Mouse (Mus musculus) intestine, embryonic 15.5 days (tissue): ENCODE measurements around the gene Gal3st4. TPM values are rescaled to one million over a fixed set of nuclear protein-coding genes. Genes with fewer than 3 reads are reported as not detected.

Experiments
- ATAC-seq: fragments of 200-750 bp; cut with Nextera tagmentation; 2 replicates; pipeline ENCODE4 v1.8.0; 2017; ENCODE audit warnings: moderate TSS enrichment, moderate library complexity
- H3K27ac ChIP-seq: fragments of 300-500 bp; sonication (generic); 2 replicates; pipeline ENCODE4 v1.5.1; 2015; ENCODE audit warnings: mild to moderate bottlenecking, inconsistent platforms
- H3K27me3 ChIP-seq: fragments of 300-500 bp; sonication (generic); replicated peaks from 2 replicates; pipeline ENCODE4 v1.6.1; 2015; ENCODE audit warnings: inconsistent platforms
- H3K36me3 ChIP-seq: fragments of 300-500 bp; sonication (generic); 2 replicates; pipeline ENCODE4 v1.6.1; 2015; ENCODE audit warnings: inconsistent platforms
- H3K4me1 ChIP-seq: fragments of 300-500 bp; sonication (generic); replicated peaks from 2 replicates; pipeline ENCODE4 v1.6.1; 2015; ENCODE audit warnings: inconsistent platforms
- H3K4me2 ChIP-seq: fragments of 300-500 bp; sonication (generic); replicated peaks from 2 replicates; pipeline ENCODE4 v1.6.1; 2015; ENCODE audit warnings: mild to moderate bottlenecking, inconsistent platforms
- H3K4me3 ChIP-seq: fragments of 300-500 bp; sonication (generic); replicated peaks from 2 replicates; pipeline ENCODE4 v1.5.1; 2015; ENCODE audit warnings: inconsistent platforms
- H3K9ac ChIP-seq: fragments of 300-500 bp; sonication (generic); 2 replicates; pipeline ENCODE4 v1.6.1; 2015; ENCODE audit warnings: inconsistent platforms
- H3K9me3 ChIP-seq: fragments of 300-500 bp; sonication (generic); 2 replicates; pipeline ENCODE4 v1.6.1; 2016; ENCODE audit warnings: inconsistent platforms
- WGBS: fragments of 180-500 bp; shearing (Covaris S2); methylation state at CpG from one replicate; pipeline ENCODE4 v1.1.7; 2015; 5-methylcytosine and 5-hydroxymethylcytosine counted together
- polyA plus RNA-seq: library from polyadenylated mRNA; unstranded; fragments of >200 nt; fragmentation: Nextera tagmentation; extraction: Ambion mirVana; gene quantifications from 2 replicates; pipeline ENCODE4 v1.2.1, GENCODE M21; 2015

The Gal3st4 gene
- polyA plus RNA-seq, 1 experiment from 2014 or later, result 1.0 TPM

- Histone ChIP-seq H3K9ac (no peak overlapping the region), H3K4me1 (peaks cover 22% of the 10 kb centered on the region), H3K27ac (no peak overlapping the region), H3K27me3 (no peaks in the 10 kb centered on the region), H3K9me3 (no peaks in the 10 kb centered on the region), H3K36me3 (no peaks in the 10 kb centered on the region), H3K4me3 (peak overlapping the region; percentile 11; the same call in 1 of the 2 replicates), H3K4me2 (peak overlapping the region; percentile 47)
- WGBS, result 34% methylated on average over 41 of the region's 41 CpGs
- no peak for ATAC-seq
Measured at GRCm38 (mm10) chr5:138275216-138276050, 2.8 kb upstream of the Gal3st4 start.

GRCm38 (mm10) chr5:138274186-138274585, 1.5 kb upstream of the Gal3st4 start:
- H3K9ac ChIP-seq, result no peak overlapping the region
- no peaks in the 10 kb centered on the region for H3K9me3 ChIP-seq
- H3K36me3 ChIP-seq, result no peaks in the 10 kb centered on the region
- H3K4me3 ChIP-seq, result no peak overlapping the region
- no peaks in the 10 kb centered on the region for H3K27me3 ChIP-seq
- H3K27ac ChIP-seq, result no peak overlapping the region
- no peak overlapping the region for H3K4me2 ChIP-seq
- H3K4me1 ChIP-seq, result peaks cover 17% of the 10 kb centered on the region; the same call in 1 of the 2 replicates
- 80% methylated on average over 8 of the region's 8 CpGs for WGBS
- no peak for ATAC-seq

- peaks cover 10% of the 10 kb centered on the region; the same call in 1 of the 2 replicates for H3K4me1 ChIP-seq
- no peak overlapping the region for H3K4me3 ChIP-seq
- no peaks in the 10 kb centered on the region for H3K27me3 ChIP-seq
- no peak overlapping the region for H3K4me2 ChIP-seq
- no peak overlapping the region for H3K9ac ChIP-seq
- ATAC-seq, result no peak
- WGBS, result 70% methylated on average over 3 of the region's 3 CpGs
- no peak overlapping the region for H3K27ac ChIP-seq
- H3K9me3 ChIP-seq, result no peaks in the 10 kb centered on the region
- peaks cover 1% of the 10 kb centered on the region; the same call in 1 of the 2 replicates for H3K36me3 ChIP-seq
Measured at GRCm38 (mm10) chr5:138271232-138271631, 1.4 kb downstream of the Gal3st4 start.

- peaks cover 4% of the 10 kb centered on the region for H3K4me1 ChIP-seq
- H3K36me3 ChIP-seq, result peaks cover 3% of the 10 kb centered on the region; the same call in 1 of the 2 replicates
- H3K9me3 ChIP-seq, result no peaks in the 10 kb centered on the region
- ATAC-seq, result no peak
- H3K4me3 ChIP-seq, result no peak overlapping the region
- no peak overlapping the region for H3K27ac ChIP-seq
- no peaks in the 10 kb centered on the region for H3K27me3 ChIP-seq
- no peak overlapping the region for H3K9ac ChIP-seq
- H3K4me2 ChIP-seq, result no peak overlapping the region
- 73% methylated on average over 4 of the region's 4 CpGs for WGBS
Measured at GRCm38 (mm10) chr5:138268980-138269379, 3.7 kb downstream of the Gal3st4 start.

GRCm38 (mm10) chr5:138267114-138267513, 5.5 kb downstream of the Gal3st4 start:
- Histone ChIP-seq H3K27ac (no peak overlapping the region), H3K4me3 (no peak overlapping the region), H3K27me3 (no peaks in the 10 kb centered on the region), H3K4me2 (no peak overlapping the region), H3K36me3 (peaks cover 3% of the 10 kb centered on the region; the same call in 1 of the 2 replicates), H3K9me3 (no peaks in the 10 kb centered on the region), H3K4me1 (peaks cover 17% of the 10 kb centered on the region), H3K9ac (no peak overlapping the region)
- ATAC-seq, result no peak
- 82% methylated on average over 3 of the region's 3 CpGs for WGBS

GRCm38 (mm10) chr5:138265712-138266111, 6.9 kb downstream of the Gal3st4 start:
- H3K9me3 ChIP-seq, result no peaks in the 10 kb centered on the region
- no peak overlapping the region for H3K4me3 ChIP-seq
- WGBS, result 95% methylated on average over 4 of the region's 4 CpGs
- no peak overlapping the region for H3K9ac ChIP-seq
- no peak overlapping the region for H3K4me2 ChIP-seq
- no peak overlapping the region for H3K27ac ChIP-seq
- H3K36me3 ChIP-seq, result peaks cover 11% of the 10 kb centered on the region
- H3K4me1 ChIP-seq, result peaks cover 17% of the 10 kb centered on the region
- no peaks in the 10 kb centered on the region for H3K27me3 ChIP-seq
- ATAC-seq, result no peak

- Histone ChIP-seq H3K27ac (no peak overlapping the region), H3K9me3 (no peaks in the 10 kb centered on the region), H3K4me1 (peaks cover 21% of the 10 kb centered on the region), H3K4me3 (peak overlapping the region; percentile 80), H3K27me3 (no peaks in the 10 kb centered on the region), H3K9ac (peak overlapping the region; percentile 84), H3K36me3 (peaks cover 17% of the 10 kb centered on the region), H3K4me2 (peak overlapping the region; percentile 92)
- ATAC-seq, result no peak
- 12% methylated on average over 6 of the region's 6 CpGs for WGBS
Measured at GRCm38 (mm10) chr5:138264207-138264578, 8.4 kb downstream of the Gal3st4 start.

- H3K4me3 ChIP-seq, result peak within 1 kb of the TSS; percentile 80
- peak within 1 kb of the TSS; percentile 92 for H3K4me2 ChIP-seq
- peak within 1 kb of the TSS; percentile 77 for H3K27ac ChIP-seq
- peak within 1 kb of the TSS; percentile 84 for H3K9ac ChIP-seq
- peaks cover 17% of the 10 kb centered on the region for H3K36me3 ChIP-seq
- H3K9me3 ChIP-seq, result no peaks in the 10 kb centered on the region
- WGBS, result under 1% methylated on average over 71 of the region's 71 CpGs
- H3K4me1 ChIP-seq, result peaks cover 21% of the 10 kb centered on the region
- no peaks in the 10 kb centered on the region for H3K27me3 ChIP-seq
- peak; percentile 96 for ATAC-seq
Measured at GRCm38 (mm10) chr5:138263260-138264206, 9.1 kb downstream of the Gal3st4 start, which contains the start of gene BC037034. TSS of gene BC037034 (minus strand) at chr5:138264033.

GRCm38 (mm10) chr5:138262582-138263240, 9.9 kb downstream of the Gal3st4 start:
- WGBS, result 62% methylated on average over 18 of the region's 18 CpGs
- H3K27me3 ChIP-seq, result no peaks in the 10 kb centered on the region
- no peaks in the 10 kb centered on the region for H3K9me3 ChIP-seq
- peak overlapping the region; percentile 84 for H3K9ac ChIP-seq
- no peak for ATAC-seq
- H3K27ac ChIP-seq, result no peak overlapping the region
- peaks cover 21% of the 10 kb centered on the region for H3K4me1 ChIP-seq
- peak overlapping the region; percentile 92 for H3K4me2 ChIP-seq
- peaks cover 21% of the 10 kb centered on the region for H3K36me3 ChIP-seq
- H3K4me3 ChIP-seq, result peak overlapping the region; percentile 80

- H3K36me3 ChIP-seq, result peaks cover 22% of the 10 kb centered on the region
- peak overlapping the region; percentile 92 for H3K4me2 ChIP-seq
- no peaks in the 10 kb centered on the region for H3K27me3 ChIP-seq
- no peak for ATAC-seq
- peak overlapping the region; percentile 17; the same call in 1 of the 2 replicates for H3K9ac ChIP-seq
- no peak overlapping the region for H3K27ac ChIP-seq
- H3K9me3 ChIP-seq, result no peaks in the 10 kb centered on the region
- H3K4me3 ChIP-seq, result peak overlapping the region; percentile 80; the same call in 1 of the 2 replicates
- peaks cover 21% of the 10 kb centered on the region for H3K4me1 ChIP-seq
- WGBS, result 70% methylated on average over 4 of the region's 4 CpGs
Measured at GRCm38 (mm10) chr5:138262001-138262400, 10.6 kb downstream of the Gal3st4 start.

- no peak overlapping the region for H3K27ac ChIP-seq
- ATAC-seq, result no peak
- H3K4me3 ChIP-seq, result no peak overlapping the region
- 75% methylated on average over 11 of the region's 11 CpGs for WGBS
- H3K4me2 ChIP-seq, result no peak overlapping the region
- no peak overlapping the region for H3K9ac ChIP-seq
- no peaks in the 10 kb centered on the region for H3K9me3 ChIP-seq
- H3K4me1 ChIP-seq, result peaks cover 23% of the 10 kb centered on the region
- no peaks in the 10 kb centered on the region for H3K27me3 ChIP-seq
- H3K36me3 ChIP-seq, result peaks cover 19% of the 10 kb centered on the region
Measured at GRCm38 (mm10) chr5:138260834-138261233, 11.8 kb downstream of the Gal3st4 start.
